Mouse (Mus musculus) thymus, adult 2 months (tissue): ENCODE results near the gene Exosc6. TPM values are rescaled to one million over a fixed set of nuclear protein-coding genes. Genes with fewer than 3 reads are reported as not detected.

Experiments
- DNase-seq: peaks from one replicate; pipeline ENCODE4 v3.0.0; 2021
- H3K27ac ChIP-seq: fragments of 200-500 bp; 2 replicates; pipeline ENCODE4 v1.5.1; 2012; ENCODE audit warnings: low read length, control low read depth; ENCODE audit not compliant: control insufficient read depth, insufficient read depth
- H3K27me3 ChIP-seq: fragments of 200-500 bp; 2 replicates; pipeline ENCODE4 v1.6.1; 2012; ENCODE audit warnings: mild to moderate bottlenecking, low read length, moderate library complexity, mixed read lengths; ENCODE audit not compliant: control insufficient read depth, insufficient read depth
- H3K36me3 ChIP-seq: fragments of 200-500 bp; 2 replicates; pipeline ENCODE4 v1.6.1; 2012; ENCODE audit warnings: mild to moderate bottlenecking, low read length, moderate library complexity; ENCODE audit not compliant: control insufficient read depth, insufficient read depth
- H3K4me1 ChIP-seq: fragments of 200-500 bp; replicated peaks from 2 replicates; pipeline ENCODE4 v1.6.1; 2012; ENCODE audit warnings: low read length; ENCODE audit not compliant: control insufficient read depth, insufficient read depth
- H3K4me3 ChIP-seq: fragments of 200-500 bp; 2 replicates; pipeline ENCODE4 v1.5.1; 2012; ENCODE audit warnings: mild to moderate bottlenecking, low read length, control low read depth, moderate library complexity; ENCODE audit not compliant: control insufficient read depth, insufficient read depth
- CTCF ChIP-seq: fragments of 200-500 bp; IDR thresholded peaks from 2 replicates; pipeline ENCODE4 v1.5.1; 2012; ENCODE audit warnings: mild to moderate bottlenecking, control low read depth, low read length, moderate library complexity, borderline replicate concordance; ENCODE audit not compliant: control insufficient read depth, poor library complexity, insufficient read depth; ENCODE audit errors: extremely low read depth
- POLR2A ChIP-seq: fragments of 200-500 bp; IDR thresholded peaks from 2 replicates; pipeline ENCODE4 v1.6.1; 2012; ENCODE audit warnings: mild to moderate bottlenecking, low read length, control low read depth, moderate library complexity; ENCODE audit not compliant: control insufficient read depth, poor library complexity, insufficient read depth; ENCODE audit errors: extremely low read depth
- WGBS: fragments of 180-500 bp; shearing (Covaris S2); methylation state at CpG from one replicate; pipeline ENCODE4 v1.1.7; 2018; 5-methylcytosine and 5-hydroxymethylcytosine counted together
- polyA plus RNA-seq: library from polyadenylated mRNA; depleted of rRNA; stranded (reverse); fragments of >200 nt; gene quantifications from 2 replicates; pipeline ENCODE4 v1.2.3, GENCODE M21; 2012

The Exosc6 gene
- polyA plus RNA-seq, 1 experiment: 38.7 TPM

DNA sequence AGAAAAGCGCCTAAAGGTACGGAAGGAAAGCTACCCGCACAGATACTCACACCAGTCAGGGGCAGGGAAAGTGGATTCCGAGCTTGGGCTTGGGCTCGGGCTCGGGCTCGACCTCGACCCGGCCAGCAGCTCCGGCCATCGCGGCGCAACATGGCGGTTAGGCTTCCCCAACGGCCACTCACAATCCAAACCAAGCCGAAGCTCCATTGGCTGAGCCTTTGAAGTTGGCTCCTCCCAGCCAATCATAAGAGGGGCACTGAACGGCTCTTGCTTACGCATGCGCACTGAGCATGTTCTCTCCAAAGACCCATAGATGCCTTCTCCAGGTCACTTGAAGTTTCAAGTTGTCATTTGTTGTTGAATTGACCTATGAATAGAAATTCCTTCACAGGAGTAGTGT is 24.6 kb upstream of the Exosc6 start, which contains the start of gene Ddx19b:
Gene Ddx19b (minus strand): TSS at position 180 of the 400 bp plus-strand sequence.
- WGBS: 97% methylated on average over 19 of the region's 19 CpGs
- TF ChIP-seq POLR2A (no peak), CTCF (no peak)
- no peak within 1 kb of the TSS for H3K4me3 ChIP-seq

DNA sequence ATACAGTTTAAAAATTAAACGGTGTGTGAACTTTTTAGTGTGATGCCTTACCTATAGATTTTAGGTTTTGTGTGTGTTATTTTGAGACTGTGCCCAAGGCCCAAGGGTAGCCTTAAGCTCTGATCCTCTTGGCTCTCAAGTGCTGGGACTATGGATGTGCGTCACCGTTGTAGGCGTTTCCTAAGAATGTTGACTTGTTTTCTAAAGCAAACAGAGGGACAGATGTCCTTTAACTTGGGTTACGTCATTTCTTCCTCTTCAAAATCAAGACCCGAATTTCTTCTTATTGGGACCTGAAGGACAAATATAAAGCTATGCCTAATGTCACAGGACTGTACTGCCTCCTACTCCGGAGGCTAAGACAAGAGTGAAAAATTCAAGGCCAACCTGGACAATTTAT is 23.2 kb upstream of the Exosc6 start, which contains the start of gene Aars:
Gene Aars (plus strand): TSS at position 229 of the 400 bp plus-strand sequence.
- Histone ChIP-seq H3K27ac (no peak within 1 kb of the TSS), H3K4me3 (peak within 1 kb of the TSS; percentile 67), H3K27me3 (no peaks in the 10 kb centered on the region), H3K36me3 (no peaks in the 10 kb centered on the region), H3K4me1 (peaks cover 10% of the 10 kb centered on the region)
- 97% methylated on average over 7 of the region's 7 CpGs for WGBS
- DNase-seq: no peak
- TF ChIP-seq CTCF (no peak), POLR2A (no peak)

More for the DNA sequence above, 24.6 kb upstream of the Exosc6 start, which contains the start of gene Ddx19b:
- H3K4me1 ChIP-seq: peaks cover 12% of the 10 kb centered on the region
- no peak within 1 kb of the TSS for H3K27ac ChIP-seq
- H3K27me3 ChIP-seq: no peaks in the 10 kb centered on the region
- H3K36me3 ChIP-seq: no peaks in the 10 kb centered on the region
- no peak for DNase-seq

DNA sequence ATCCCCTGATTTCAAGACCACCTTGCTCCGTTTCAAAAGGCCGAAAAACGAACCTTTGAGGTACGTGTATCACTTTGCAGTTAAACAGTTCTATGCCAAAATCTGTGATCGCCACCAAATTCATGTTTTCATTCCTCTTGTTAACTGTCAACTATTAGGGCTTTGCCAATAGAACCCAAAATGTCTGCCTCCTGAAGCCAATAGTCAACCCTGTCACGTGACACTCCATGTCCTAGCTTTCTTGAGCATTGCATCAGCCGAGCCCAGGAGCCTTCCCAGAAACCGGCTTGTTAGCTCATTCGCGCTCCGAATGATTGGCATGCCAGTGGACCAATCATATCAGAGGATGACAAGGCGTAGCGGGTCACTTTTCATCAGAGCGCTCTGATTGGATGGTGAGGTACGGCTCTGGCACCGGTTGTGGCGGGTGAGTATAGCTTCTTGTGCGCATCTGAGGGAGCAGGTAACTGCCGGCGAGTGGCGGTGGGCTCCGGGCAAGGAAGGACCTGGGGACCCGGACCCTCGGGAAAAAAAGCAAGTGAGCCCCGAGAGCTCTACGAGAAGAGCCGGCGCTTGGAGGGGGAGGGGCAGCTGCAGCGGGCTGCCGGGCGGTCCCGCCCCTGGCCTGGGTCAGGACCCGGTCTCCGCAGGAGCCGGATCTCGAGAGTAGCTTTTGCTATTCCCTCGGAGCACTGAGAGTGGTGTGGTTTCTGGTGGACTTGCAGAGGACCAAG is 22.5 kb upstream of the Exosc6 start:
- no peak overlapping the region for H3K27ac ChIP-seq
- H3K4me3 ChIP-seq: peak overlapping the region; percentile 67
- no peaks in the 10 kb centered on the region for H3K27me3 ChIP-seq
- 11% methylated on average over 37 of the region's 37 CpGs for WGBS
- peaks cover 4% of the 10 kb centered on the region; the same call in 1 of the 2 replicates for H3K36me3 ChIP-seq
- peaks cover 10% of the 10 kb centered on the region for H3K4me1 ChIP-seq
- peak; percentile 96 for DNase-seq
- TF ChIP-seq POLR2A: no peak; the same call in 1 of the 2 replicates
- no peak for TF ChIP-seq CTCF

DNA sequence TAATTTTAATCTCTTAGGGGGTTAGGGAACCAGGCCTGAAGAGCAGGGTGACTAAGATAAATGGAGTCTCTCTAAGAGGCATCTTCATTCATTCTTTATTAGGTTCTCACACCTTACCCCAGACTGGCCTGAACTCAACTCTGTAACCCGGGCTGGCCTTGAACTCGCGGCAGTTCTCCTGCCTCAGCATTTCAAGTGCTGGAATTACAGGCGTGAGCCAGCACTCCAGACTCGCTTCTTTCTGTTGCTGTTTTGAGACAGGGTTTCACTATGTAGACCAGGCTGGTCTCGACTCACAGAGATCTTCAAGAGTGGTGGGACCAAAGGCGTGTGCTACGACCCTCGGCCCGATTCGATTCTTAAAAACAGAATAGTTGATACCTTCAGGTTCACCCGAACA is 21.9 kb upstream of the Exosc6 start:
- H3K4me1 ChIP-seq: peaks cover 10% of the 10 kb centered on the region
- TF ChIP-seq POLR2A (no peak), CTCF (no peak)
- WGBS: 29% methylated on average over 12 of the region's 12 CpGs
- no peak overlapping the region for H3K27ac ChIP-seq
- H3K36me3 ChIP-seq: peaks cover 9% of the 10 kb centered on the region
- H3K27me3 ChIP-seq: no peaks in the 10 kb centered on the region
- DNase-seq: peak; percentile 22
- H3K4me3 ChIP-seq: peak overlapping the region; percentile 67

DNA sequence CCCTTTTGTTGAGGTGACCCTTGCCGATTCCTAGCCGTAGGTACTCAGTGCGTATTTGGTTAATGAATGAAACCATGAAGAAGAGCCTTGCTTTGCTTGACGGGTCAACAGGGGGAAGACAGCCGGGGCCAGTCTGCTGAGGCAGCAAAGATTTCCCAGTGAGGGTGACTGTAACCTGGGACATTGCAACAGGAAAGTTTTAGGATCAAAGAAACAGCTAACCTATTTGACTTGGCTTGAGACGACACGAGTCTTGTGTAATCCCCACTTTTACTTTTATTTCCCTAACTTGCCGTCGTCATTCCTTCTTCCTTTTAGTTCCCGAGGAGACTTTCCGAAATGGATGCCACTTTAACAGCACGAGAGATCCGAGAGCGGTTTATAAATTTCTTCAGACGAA is 19.5 kb upstream of the Exosc6 start:
- H3K27ac ChIP-seq: no peak overlapping the region
- TF ChIP-seq CTCF (no peak), POLR2A (no peak)
- 96% methylated on average over 15 of the region's 15 CpGs for WGBS

DNA sequence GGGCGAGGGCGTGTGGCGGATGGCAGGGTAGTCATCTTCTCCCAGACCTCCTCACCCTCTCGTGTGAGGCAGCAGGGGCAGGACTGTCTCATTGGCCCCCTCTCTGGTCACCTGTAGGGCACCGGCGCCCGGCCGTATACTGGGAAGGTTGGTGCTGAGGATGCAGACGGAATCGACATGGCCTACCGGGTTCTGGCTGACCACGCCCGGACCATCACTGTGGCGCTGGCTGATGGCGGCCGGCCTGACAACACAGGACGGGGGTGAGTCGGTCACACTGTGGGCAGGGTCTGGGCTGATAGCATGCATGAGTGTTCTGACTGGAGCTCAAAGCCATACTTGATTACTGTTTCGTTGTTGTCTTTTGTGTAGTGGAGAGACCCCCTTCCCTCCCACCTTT is 13.6 kb upstream of the Exosc6 start:
- Histone ChIP-seq H3K36me3 (peaks cover 84% of the 10 kb centered on the region), H3K4me3 (no peak overlapping the region), H3K4me1 (no peaks in the 10 kb centered on the region), H3K27me3 (no peaks in the 10 kb centered on the region), H3K27ac (no peak overlapping the region)
- WGBS: 97% methylated on average over 19 of the region's 19 CpGs
- TF ChIP-seq POLR2A (no peak), CTCF (no peak)
- no peak for DNase-seq

More for the DNA sequence above, 19.5 kb upstream of the Exosc6 start:
- Histone ChIP-seq H3K36me3 (peaks cover 26% of the 10 kb centered on the region), H3K27me3 (no peaks in the 10 kb centered on the region), H3K4me1 (peaks cover 6% of the 10 kb centered on the region), H3K4me3 (no peak overlapping the region)
- DNase-seq: no peak

DNA sequence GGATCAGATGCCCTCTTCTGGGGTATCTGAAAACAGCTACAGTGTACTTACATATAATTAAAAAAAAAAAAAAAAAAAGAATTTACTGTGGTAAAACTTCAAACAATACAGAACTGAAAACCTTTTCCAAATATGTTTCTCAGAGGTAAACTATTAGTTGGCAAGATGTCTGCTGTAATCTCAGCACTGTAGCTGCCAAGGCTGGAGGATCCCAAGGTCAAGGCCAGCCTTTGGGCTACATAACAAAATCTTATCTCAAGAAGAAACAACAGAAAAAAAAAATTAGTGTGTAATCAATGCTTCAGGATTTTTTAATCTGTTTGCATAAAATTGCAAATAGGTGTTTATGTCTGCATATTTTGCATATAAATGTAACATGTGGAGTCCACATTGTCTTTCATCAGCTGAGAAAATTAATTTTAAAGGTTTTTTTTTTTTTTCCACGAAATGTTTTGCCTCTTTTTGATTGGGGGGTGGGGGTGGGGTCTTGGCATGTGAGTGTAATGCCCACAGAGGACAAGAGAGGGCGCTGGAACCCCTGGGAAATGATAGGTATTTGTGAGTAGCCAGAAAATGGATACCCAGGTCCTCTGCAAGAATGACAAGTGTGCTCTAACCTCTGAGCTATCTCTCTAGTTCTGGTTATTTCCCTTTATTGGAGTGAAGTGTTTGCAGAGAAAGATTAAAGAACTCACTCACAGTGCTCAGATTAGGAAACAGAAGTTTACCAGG is 12.0 kb upstream of the Exosc6 start:
- Histone ChIP-seq H3K4me1 (no peaks in the 10 kb centered on the region), H3K36me3 (peaks cover 92% of the 10 kb centered on the region), H3K27me3 (no peaks in the 10 kb centered on the region), H3K4me3 (no peak overlapping the region), H3K27ac (no peak overlapping the region)
- WGBS: 62% methylated on average over 2 of the region's 2 CpGs
- TF ChIP-seq POLR2A (no peak), CTCF (no peak)
- DNase-seq: no peak
